ENCODE assay signal across 16 mouse cellular contexts in the genomic region with DNA sequence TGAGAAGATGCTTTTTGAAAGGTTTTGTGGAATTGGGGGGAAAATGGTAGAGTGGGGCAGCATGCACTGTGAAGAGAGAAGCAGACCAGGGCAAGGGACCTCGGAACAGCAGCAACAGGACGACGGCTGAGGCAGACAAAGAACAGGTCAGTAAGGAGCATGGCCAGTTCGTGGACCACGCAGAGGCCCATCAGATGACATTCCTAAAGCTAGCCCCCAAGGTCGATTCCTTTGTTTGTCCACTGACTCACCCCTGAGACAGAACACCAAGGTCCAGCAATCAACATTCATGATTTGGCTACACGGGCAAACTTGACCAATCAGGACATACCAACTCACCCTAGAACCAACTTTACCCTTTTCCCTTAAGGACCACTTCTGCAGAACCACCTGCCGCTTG.
"Had no signal": no experiment of that assay in that cellular context is flagged by ENCODE, and none has a peak within 500 bp of the region (broad histone marks: within the 10 kb centered on the region; RNA-seq: fewer than 3 reads in every experiment).

No protein-coding gene starts in this region.

- DNase-seq: heart, postnatal 10 days; heart, postnatal 14 days; heart, postnatal 36 days; heart, postnatal 4 days; kidney, adult 11 months; kidney, adult 18-20 months; kidney, adult 2 months; kidney, adult 8-10 months; kidney, adult 9 months; kidney, postnatal 10 days; kidney, postnatal 14 days; kidney, postnatal 25 days; kidney, postnatal 36 days; kidney, postnatal 4 days; layer of hippocampus, adult 9-11 months; layer of hippocampus, postnatal 36 days had no signal
